ENCODE assay signal across 29 mouse cellular contexts in genomic region chr16:30641408-30641807, GRCm38 (mm10). TPM values are rescaled to one million over a fixed set of nuclear protein-coding genes. Genes with fewer than 3 reads are reported as not detected.
DNase-seq lines count a peak whose midpoint lies in the region; ATAC-seq and TF ChIP-seq lines count a peak whose summit lies in the region.
"Had no signal": no experiment of that assay in that cellular context is flagged by ENCODE, and none has a peak within 500 bp of the region (broad histone marks: within the 10 kb centered on the region; RNA-seq: fewer than 3 reads in every experiment).

No protein-coding gene starts in this region.

- H3K4me3 ChIP-seq in ES-E14 (ENCODE audit: insufficient read depth in 1 of 2, low read depth in 1 of 2, low read length in 2 of 2, poor library complexity in 1 of 2, severe bottlenecking in 1 of 2), result no peak overlapping the region; a peak in 1 of 4 replicates
- no peak overlapping the region for H3K4me3 ChIP-seq in forebrain, embryonic 12.5 days (replicated peaks)
- H3K4me3 ChIP-seq: heart, embryonic 10.5 days; heart, embryonic 15.5 days; limb, embryonic 10.5 days; limb, embryonic 15.5 days; myocyte; neural tube, embryonic 12.5 days had no signal

- in situ Hi-C loops in ES-E14 (cut with MboI; ENCODE audit: low sequenced_read_pairs in 2 of 2, unreplicated experiment in 2 of 2), result no loop called here

- DNase-seq in lung, postnatal 25 days (ENCODE audit: low spot score), result peak; percentile 7
- no peak for DNase-seq in lung, postnatal 14 days
- peak; percentile 77 for DNase-seq in ES-E14 (ENCODE audit: low read depth, low spot score)
- DNase-seq in adipocyte (ENCODE audit: low spot score), result peak; percentile 16
- DNase-seq in left cerebral cortex, adult 9 months (ENCODE audit: low spot score in 2 of 2), result no peak
- no peak for DNase-seq in kidney, adult 9 months
- DNase-seq: adrenal gland, postnatal 25 days; B cell, adult 2 months; cerebellum, adult 11-12 months; cerebellum, adult 9-11 months; gastrocnemius, postnatal 14 days; kidney, adult 18-20 months; kidney, postnatal 36 days; layer of hippocampus, postnatal 36 days; lung, embryonic 14.5 days; right cerebral cortex, adult 18-20 months; thymus, adult 18-20 months; thymus, postnatal 25 days had no signal

- H3K4me1 ChIP-seq in ES-E14 (ENCODE audit: control insufficient read depth in 2 of 2, insufficient read depth in 2 of 2, low read length in 2 of 2, poor library complexity in 1 of 2), result peaks cover 0 to 9% of the 10 kb centered on the region in 2 experiments; a peak in 3 of 4 replicates
- H3K4me1 ChIP-seq in forebrain, embryonic 12.5 days, result 0 out of 2 replicates have a peak, but pooled peaks cover 4% of the 10 kb centered on the region
- H3K4me1 ChIP-seq: heart, embryonic 10.5 days; heart, embryonic 15.5 days had no signal

- no peaks in the 10 kb centered on the region for H3K9me3 ChIP-seq in ES-E14 (ENCODE audit: control insufficient read depth, insufficient read depth, low read depth, low read length)
- no peaks in the 10 kb centered on the region for H3K9me3 ChIP-seq in forebrain, embryonic 12.5 days
- H3K9me3 ChIP-seq: heart, embryonic 10.5 days; heart, embryonic 15.5 days; limb, embryonic 10.5 days; limb, embryonic 15.5 days had no signal

- ATAC-seq in forebrain, embryonic 12.5 days (ENCODE audit: low FRiP score), result no peak
- ATAC-seq: forebrain, embryonic 14.5 days; hindbrain, embryonic 16.5 days had no signal

- H3K4me2 ChIP-seq in forebrain, embryonic 12.5 days, result no peak overlapping the region
- H3K4me2 ChIP-seq: heart, embryonic 15.5 days; limb, embryonic 15.5 days; lung, embryonic 14.5 days; midbrain, embryonic 11.5 days; neural tube, embryonic 12.5 days had no signal

- no peaks in the 10 kb centered on the region for H3K27me3 ChIP-seq in forebrain, embryonic 12.5 days
- H3K27me3 ChIP-seq: heart, embryonic 15.5 days; limb, embryonic 15.5 days; neural tube, embryonic 12.5 days had no signal

- no peak overlapping the region for H3K9ac ChIP-seq in ES-E14 (ENCODE audit: insufficient read depth, low read depth, low read length, poor library complexity, severe bottlenecking)
- no peak overlapping the region for H3K9ac ChIP-seq in forebrain, embryonic 12.5 days
- H3K9ac ChIP-seq: heart, embryonic 15.5 days; limb, embryonic 15.5 days; liver, embryonic 14.5 days; lung, embryonic 14.5 days; neural tube, embryonic 12.5 days had no signal

- 18% methylated on average over 4 of the region's 4 CpGs for WGBS in forebrain, embryonic 12.5 days

- H3K27ac ChIP-seq in ES-E14 (ENCODE audit: insufficient read depth, low read depth, low read length, poor library complexity, severe bottlenecking), result peak overlapping the region; percentile 97
- no peak overlapping the region for H3K27ac ChIP-seq in forebrain, embryonic 12.5 days
- H3K27ac ChIP-seq: heart, embryonic 10.5 days; heart, embryonic 15.5 days; limb, embryonic 10.5 days; limb, embryonic 15.5 days; liver, embryonic 14.5 days; neural tube, embryonic 12.5 days had no signal

- no peaks in the 10 kb centered on the region; the same call in 1 of the 2 replicates for H3K36me3 ChIP-seq in ES-E14 (ENCODE audit: control insufficient read depth, insufficient read depth, low read length, poor library complexity, severe bottlenecking)
- no peaks in the 10 kb centered on the region for H3K36me3 ChIP-seq in forebrain, embryonic 12.5 days (replicated peaks)
- H3K36me3 ChIP-seq: heart, embryonic 10.5 days; heart, embryonic 15.5 days; limb, embryonic 10.5 days; limb, embryonic 15.5 days; neural tube, embryonic 12.5 days had no signal

TF ChIP-seq in ES-E14, 5 proteins besides CTCF, POLR2A, EP300 and RAD21:
- TF ChIP-seq CHD2 (IDR thresholded peaks at IDR 0.05; ENCODE audit: low read depth, low read length) (0 out of 2 replicates have a peak, but pooled peaks have one; percentile 43), ZNF384 (IDR thresholded peaks at IDR 0.05; ENCODE audit: low read depth, low read length) (no peak), ZC3H11A (IDR thresholded peaks at IDR 0.05; ENCODE audit: borderline replicate concordance, low read depth, low read length) (0 out of 2 replicates have a peak, but pooled peaks have one; percentile 6)

RNA-seq across cellular contexts. Expression of gene Fam43a, which starts 41.9 kb away (rescaled TPM):
- total RNA-seq in ES-E14 (2012; rRNA removed), result 20.1 and 22.2 TPM in 2 replicates
- 11.0 and 11.4 TPM in 2 replicates for polyA plus RNA-seq in forebrain, embryonic 12.5 days (2016; fragmentation: Nextera tagmentation; extraction: Ambion mirVana)

RNA-seq across cellular contexts. Expression of gene Lsg1, which starts 54.0 kb away (rescaled TPM):
- total RNA-seq in ES-E14 (2012; rRNA removed), result 78.0 and 87.2 TPM in 2 replicates
- polyA plus RNA-seq in forebrain, embryonic 12.5 days (2016; fragmentation: Nextera tagmentation; extraction: Ambion mirVana), result 79.6 and 85.9 TPM in 2 replicates

Comparison
In these comparisons a context has a peak if more than half of its experiments do, and no peak if none do; other contexts are left out.
1. DNase-seq: peak in lung, postnatal 25 days (single experiment), ES-E14 (single experiment) and adipocyte (single experiment); none in lung, postnatal 14 days (single experiment), left cerebral cortex, adult 9 months (0 of 2) and kidney, adult 9 months (single experiment).